Mouse (Mus musculus) ES-Bruce4 (cell line): ENCODE results near the gene Peli1. TPM values are rescaled to one million over a fixed set of nuclear protein-coding genes. Genes with fewer than 3 reads are reported as not detected.

ENCODE experiments used
- H3K27ac ChIP-seq: 2 replicates; pipeline ENCODE4 v1.5.1; 2012; ENCODE audit warnings: low read length, inconsistent platforms; ENCODE audit not compliant: insufficient read depth
- H3K27me3 ChIP-seq: 2 replicates; pipeline ENCODE4 v1.6.1; 2012; ENCODE audit warnings: mild to moderate bottlenecking, low read length, inconsistent platforms; ENCODE audit not compliant: control insufficient read depth, poor library complexity, insufficient read depth, severe bottlenecking
- H3K36me3 ChIP-seq: 2 replicates; pipeline ENCODE4 v1.6.1; 2012; ENCODE audit warnings: inconsistent platforms, mild to moderate bottlenecking, low read length, moderate library complexity; ENCODE audit not compliant: control insufficient read depth, poor library complexity, insufficient read depth, severe bottlenecking
- H3K4me1 ChIP-seq: one replicate; pipeline ENCODE4 v1.8.1; 2011; ENCODE audit warnings: low read length; ENCODE audit not compliant: control insufficient read depth, insufficient read depth
- H3K4me3 ChIP-seq: 2 replicates; pipeline ENCODE4 v1.5.1; 2011; ENCODE audit warnings: low read depth, mild to moderate bottlenecking, low read length
- H3K9ac ChIP-seq: 2 replicates; pipeline ENCODE4 v1.6.1; 2012; ENCODE audit warnings: low read depth, mild to moderate bottlenecking, inconsistent platforms; ENCODE audit not compliant: poor library complexity, severe bottlenecking
- H3K9me3 ChIP-seq: replicated peaks from 2 replicates; pipeline ENCODE4 v1.6.1; 2012; ENCODE audit warnings: mild to moderate bottlenecking, low read length, inconsistent platforms; ENCODE audit not compliant: control insufficient read depth, poor library complexity, insufficient read depth, severe bottlenecking
- CTCF ChIP-seq: IDR thresholded peaks from one replicate; pipeline ENCODE4 v1.8.1; 2011; ENCODE audit warnings: low read depth, low read length
- EP300 ChIP-seq: IDR thresholded peaks from 2 replicates; pipeline ENCODE4 v1.6.1; 2011; ENCODE audit warnings: low read depth, low read length; ENCODE audit not compliant: insufficient read depth
- POLR2A ChIP-seq: IDR thresholded peaks from one replicate; pipeline ENCODE4 v1.8.1; 2011; ENCODE audit warnings: low read length; ENCODE audit not compliant: insufficient read depth
- polyA plus RNA-seq: library from polyadenylated mRNA; stranded (reverse); fragments of >200 nt; gene quantifications from 2 replicates; pipeline ENCODE4 v1.2.4, GENCODE M21; 2011; ENCODE audit warnings: low read depth; ENCODE audit not compliant: missing spikeins, insufficient read depth, insufficient read length

Peli1 gene
- polyA plus RNA-seq, 1 experiment: 41.0 TPM

GRCm38 (mm10) chr11:21107120-21107519 is 16.0 kb downstream of the Peli1 start:
- TF ChIP-seq CTCF (no peak), POLR2A (no peak), EP300 (no peak)
- H3K4me3 ChIP-seq: no peak overlapping the region
- H3K4me1 ChIP-seq: no peaks in the 10 kb centered on the region
- H3K9ac ChIP-seq: no peak overlapping the region
- H3K27ac ChIP-seq: no peak overlapping the region
- no peaks in the 10 kb centered on the region for H3K9me3 ChIP-seq
- H3K36me3 ChIP-seq: no peaks in the 10 kb centered on the region; the same call in 1 of the 2 replicates
- H3K27me3 ChIP-seq: no peaks in the 10 kb centered on the region

DNA sequence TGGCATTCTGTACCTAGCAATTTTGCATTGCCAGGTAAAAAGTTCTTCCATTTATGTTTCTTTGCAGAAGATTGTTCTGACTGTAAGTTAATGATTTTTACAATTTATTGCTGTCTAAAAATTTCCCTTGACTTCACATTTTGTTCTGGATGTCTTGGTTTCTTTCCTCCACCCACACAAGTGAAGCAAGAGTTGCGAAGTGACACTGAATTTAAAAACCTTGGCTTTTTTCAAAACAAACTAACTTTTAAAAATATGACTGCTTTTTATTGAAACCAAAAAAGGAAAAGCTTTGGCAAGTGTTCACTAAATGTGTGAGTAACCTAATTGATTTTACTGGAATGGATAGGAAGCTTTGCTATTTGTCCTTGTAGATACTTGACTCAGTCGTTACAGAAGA is 18.2 kb downstream of the Peli1 start:
- TF ChIP-seq EP300 (no peak), CTCF (no peak), POLR2A (no peak)
- H3K4me1 ChIP-seq: no peaks in the 10 kb centered on the region
- no peak overlapping the region for H3K4me3 ChIP-seq
- no peaks in the 10 kb centered on the region; the same call in 1 of the 2 replicates for H3K36me3 ChIP-seq
- no peak overlapping the region for H3K27ac ChIP-seq
- no peak overlapping the region for H3K9ac ChIP-seq
- no peaks in the 10 kb centered on the region for H3K27me3 ChIP-seq
- no peaks in the 10 kb centered on the region for H3K9me3 ChIP-seq

DNA sequence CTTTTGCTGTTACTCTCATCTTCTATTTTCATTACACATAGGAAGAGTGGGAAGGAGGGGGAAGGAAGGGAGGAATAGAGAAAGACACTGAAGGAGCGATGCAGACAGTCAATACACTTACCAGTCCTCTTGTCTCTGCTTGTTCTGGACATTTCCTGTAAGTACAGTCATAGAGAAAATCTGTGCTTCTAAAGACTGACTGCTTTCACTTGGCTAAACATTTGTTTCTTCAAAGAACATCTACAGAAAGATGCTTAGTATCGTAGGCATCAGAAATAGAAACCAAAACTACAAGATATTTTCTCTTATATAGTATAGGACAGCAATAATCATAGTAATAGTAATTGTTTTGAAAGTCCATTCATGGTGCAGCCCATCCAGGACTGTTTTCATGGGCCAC is 23.4 kb downstream of the Peli1 start:
- no peaks in the 10 kb centered on the region for H3K36me3 ChIP-seq
- H3K4me1 ChIP-seq: no peaks in the 10 kb centered on the region
- no peaks in the 10 kb centered on the region for H3K9me3 ChIP-seq
- H3K4me3 ChIP-seq: no peak overlapping the region
- H3K9ac ChIP-seq: no peak overlapping the region
- TF ChIP-seq CTCF (no peak), POLR2A (no peak), EP300 (no peak)
- no peaks in the 10 kb centered on the region for H3K27me3 ChIP-seq
- no peak overlapping the region for H3K27ac ChIP-seq

- Histone ChIP-seq H3K9me3 (no peaks in the 10 kb centered on the region), H3K9ac (no peak overlapping the region), H3K4me1 (no peaks in the 10 kb centered on the region), H3K27me3 (no peaks in the 10 kb centered on the region), H3K27ac (no peak overlapping the region), H3K4me3 (no peak overlapping the region), H3K36me3 (no peaks in the 10 kb centered on the region)
- no peak for TF ChIP-seq EP300
- TF ChIP-seq POLR2A: no peak
- no peak for TF ChIP-seq CTCF
These were observed 24.7 kb downstream of the Peli1 start for GRCm38 (mm10) chr11:21115804-21116203.

GRCm38 (mm10) chr11:21116623-21117295 is 25.7 kb downstream of the Peli1 start:
- no peak for TF ChIP-seq POLR2A
- no peak for TF ChIP-seq EP300
- TF ChIP-seq CTCF: no peak
- Histone ChIP-seq H3K4me1 (no peaks in the 10 kb centered on the region), H3K27me3 (no peaks in the 10 kb centered on the region), H3K9ac (no peak overlapping the region), H3K9me3 (no peaks in the 10 kb centered on the region), H3K4me3 (no peak overlapping the region), H3K36me3 (no peaks in the 10 kb centered on the region), H3K27ac (no peak overlapping the region)

- Histone ChIP-seq H3K9ac (no peak overlapping the region), H3K27ac (no peak overlapping the region), H3K27me3 (no peaks in the 10 kb centered on the region), H3K9me3 (no peaks in the 10 kb centered on the region), H3K4me1 (no peaks in the 10 kb centered on the region), H3K4me3 (no peak overlapping the region), H3K36me3 (no peaks in the 10 kb centered on the region)
- TF ChIP-seq CTCF (no peak), POLR2A (no peak), EP300 (no peak)
These were observed 30.6 kb downstream of the Peli1 start for GRCm38 (mm10) chr11:21121737-21122136.
